Comparison of ENCODE assay signal across 13 mouse cellular contexts in the genomic region with DNA sequence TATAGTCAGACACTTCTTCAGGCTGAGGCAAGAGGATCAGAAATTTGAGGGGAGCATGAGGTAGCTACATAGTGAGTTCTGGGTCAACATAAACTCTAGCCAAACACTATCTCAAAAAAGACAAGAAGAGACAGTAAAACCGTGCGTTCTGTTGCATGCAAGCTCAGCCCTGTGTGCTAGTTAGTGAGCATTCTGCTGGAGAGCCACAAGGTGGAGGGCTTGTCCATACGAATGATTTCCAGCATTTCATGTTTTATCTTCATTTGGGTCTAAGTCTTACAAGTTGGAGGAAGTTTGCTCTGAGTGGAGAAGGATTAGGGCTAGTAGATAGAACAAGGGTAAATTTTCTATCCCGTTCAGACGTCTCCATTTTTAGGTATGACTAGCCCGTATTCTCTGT. TPM values are rescaled to one million over a fixed set of nuclear protein-coding genes. Genes with fewer than 3 reads are reported as not detected.
DNase-seq lines count a peak whose midpoint lies in the region; ATAC-seq and TF ChIP-seq lines count a peak whose summit lies in the region.
"Had no signal": no experiment of that assay in that cellular context is flagged by ENCODE, and none has a peak within 500 bp of the region (broad histone marks: within the 10 kb centered on the region; RNA-seq: fewer than 3 reads in every experiment).

No protein-coding gene starts in this region.

- no peak for ATAC-seq in intestine, postnatal 0 days
- no peak for ATAC-seq in intestine, embryonic 16.5 days
- ATAC-seq in midbrain, postnatal 0 days (ENCODE audit: low FRiP score), result 0 out of 2 replicates have a peak, but pooled peaks have one; percentile 20
- no peak for ATAC-seq in megakaryocyte, adult 5-6 weeks (ENCODE audit: poor library complexity, severe bottlenecking)

- no peak overlapping the region for H3K9ac ChIP-seq in intestine, postnatal 0 days (ENCODE audit: low read depth, low read length)
- no peak overlapping the region for H3K9ac ChIP-seq in intestine, embryonic 16.5 days (ENCODE audit: low read depth, low read length)
- H3K9ac ChIP-seq in midbrain, postnatal 0 days (replicated peaks; ENCODE audit: low read length, poor library complexity, severe bottlenecking), result no peak overlapping the region
- H3K9ac ChIP-seq: limb, embryonic 12.5 days; midbrain, embryonic 12.5 days had no signal

- no peak overlapping the region for H3K4me3 ChIP-seq in intestine, postnatal 0 days (ENCODE audit: low read depth, low read length)
- no peak overlapping the region for H3K4me3 ChIP-seq in intestine, embryonic 16.5 days (ENCODE audit: low read length)
- H3K4me3 ChIP-seq in bone marrow, adult 2 months (replicated peaks; ENCODE audit: control insufficient read depth, low read depth, low read length), result no peak overlapping the region
- no peak overlapping the region for H3K4me3 ChIP-seq in midbrain, postnatal 0 days (ENCODE audit: low read depth, low read length)
- H3K4me3 ChIP-seq: limb, embryonic 12.5 days; midbrain, embryonic 12.5 days had no signal

- no peak for TF ChIP-seq POLR2A in bone marrow, adult 2 months (IDR thresholded peaks at IDR 0.05; ENCODE audit: borderline replicate concordance, control insufficient read depth, low read depth, low read length)

- WGBS in intestine, postnatal 0 days, result 79% methylated on average over 6 of the region's 6 CpGs
- 79% methylated on average over 6 of the region's 6 CpGs for WGBS in intestine, embryonic 16.5 days
- WGBS in bone marrow, adult 2 months, result 74% methylated on average over 6 of the region's 6 CpGs
- WGBS in midbrain, postnatal 0 days, result 85% methylated on average over 6 of the region's 6 CpGs

- peak; percentile 65 for TF ChIP-seq CTCF in intestine, postnatal 0 days (IDR thresholded peaks at IDR 0.05; ENCODE audit: low read depth)
- TF ChIP-seq CTCF in bone marrow, adult 2 months (IDR thresholded peaks at IDR 0.05; ENCODE audit: control insufficient read depth, insufficient read depth, low read length), result 0 out of 2 replicates have a peak, but pooled peaks have one; percentile 9
- peak; percentile 83 for TF ChIP-seq CTCF in midbrain, postnatal 0 days (IDR thresholded peaks at IDR 0.05)

- H3K4me2 ChIP-seq in intestine, postnatal 0 days (replicated peaks; ENCODE audit: low read depth), result no peak overlapping the region
- no peak overlapping the region for H3K4me2 ChIP-seq in intestine, embryonic 16.5 days (ENCODE audit: low read depth, low read length)
- H3K4me2 ChIP-seq in midbrain, postnatal 0 days (ENCODE audit: low read depth, low read length, poor library complexity, severe bottlenecking), result no peak overlapping the region
- H3K4me2 ChIP-seq: limb, embryonic 12.5 days; midbrain, embryonic 12.5 days had no signal

- H3K9me3 ChIP-seq in intestine, postnatal 0 days (ENCODE audit: control insufficient read depth), result no peaks in the 10 kb centered on the region
- H3K9me3 ChIP-seq in intestine, embryonic 16.5 days (ENCODE audit: control insufficient read depth, low read length), result no peaks in the 10 kb centered on the region
- no peaks in the 10 kb centered on the region for H3K9me3 ChIP-seq in midbrain, postnatal 0 days (ENCODE audit: low read length)
- H3K9me3 ChIP-seq: limb, embryonic 12.5 days; midbrain, embryonic 12.5 days had no signal

- peaks cover 52% of the 10 kb centered on the region for H3K36me3 ChIP-seq in intestine, postnatal 0 days (ENCODE audit: control insufficient read depth, insufficient read depth)
- peaks cover 3% of the 10 kb centered on the region; the same call in 1 of the 2 replicates for H3K36me3 ChIP-seq in intestine, embryonic 16.5 days (ENCODE audit: control insufficient read depth, insufficient read depth, low read length)
- peaks cover 25% of the 10 kb centered on the region for H3K36me3 ChIP-seq in midbrain, postnatal 0 days (ENCODE audit: insufficient read depth, low read length)

- H3K27ac ChIP-seq in intestine, postnatal 0 days (ENCODE audit: low read depth, low read length), result no peak overlapping the region
- H3K27ac ChIP-seq in intestine, embryonic 16.5 days (ENCODE audit: low read length), result no peak overlapping the region
- H3K27ac ChIP-seq in bone marrow, adult 2 months (ENCODE audit: control insufficient read depth, insufficient read depth, low read depth, low read length, poor library complexity), result no peak overlapping the region
- H3K27ac ChIP-seq in midbrain, postnatal 0 days (ENCODE audit: low read depth, low read length), result no peak overlapping the region
- H3K27ac ChIP-seq: limb, embryonic 12.5 days; midbrain, embryonic 12.5 days had no signal

- no peaks in the 10 kb centered on the region for H3K27me3 ChIP-seq in intestine, postnatal 0 days (replicated peaks; ENCODE audit: control insufficient read depth, insufficient read depth, low read length)
- no peaks in the 10 kb centered on the region for H3K27me3 ChIP-seq in intestine, embryonic 16.5 days (replicated peaks; ENCODE audit: control insufficient read depth, insufficient read depth, low read length)
- H3K27me3 ChIP-seq in midbrain, postnatal 0 days (ENCODE audit: insufficient read depth, low read length), result no peaks in the 10 kb centered on the region
- H3K27me3 ChIP-seq: limb, embryonic 12.5 days; midbrain, embryonic 12.5 days had no signal

- peak; percentile 14 for DNase-seq in lung, postnatal 10 days
- DNase-seq in lung, adult 18-20 months, result no peak
- DNase-seq in midbrain, postnatal 0 days (ENCODE audit: low spot score), result peak; percentile 63
- no peak for DNase-seq in yolk sac, embryonic 10.5 days (ENCODE audit: low spot score)
- DNase-seq: cerebellum, postnatal 36 days; kidney, adult 8-10 months; thymus, postnatal 4 days had no signal

- no peaks in the 10 kb centered on the region for H3K4me1 ChIP-seq in intestine, postnatal 0 days (replicated peaks; ENCODE audit: control insufficient read depth, insufficient read depth, low read length)
- H3K4me1 ChIP-seq in intestine, embryonic 16.5 days (ENCODE audit: control insufficient read depth, insufficient read depth, low read length), result no peaks in the 10 kb centered on the region
- H3K4me1 ChIP-seq in bone marrow, adult 2 months (ENCODE audit: control insufficient read depth, insufficient read depth, low read length), result no peaks in the 10 kb centered on the region
- no peaks in the 10 kb centered on the region for H3K4me1 ChIP-seq in midbrain, postnatal 0 days (ENCODE audit: insufficient read depth, low read length)
- H3K4me1 ChIP-seq: limb, embryonic 12.5 days; midbrain, embryonic 12.5 days had no signal

RNA-seq across cellular contexts. Expression of a gene that starts 28.4 kb away (rescaled TPM):
- polyA plus RNA-seq in intestine, postnatal 0 days (2015; fragmentation: Nextera tagmentation; extraction: Ambion mirVana), result 13.5 and 16.1 TPM in 2 replicates
- 25.8 and 28.1 TPM in 2 replicates for polyA plus RNA-seq in intestine, embryonic 16.5 days (2015; fragmentation: Nextera tagmentation; extraction: Ambion mirVana)
- polyA plus RNA-seq in bone marrow, adult 2 months (2011; ENCODE audit: insufficient read depth, insufficient read length, low replicate concordance, missing spikeins), result 2.6 and 6.8 TPM in 2 replicates
- total RNA-seq in midbrain, postnatal 0 days (2014; rRNA removed), result 10.2 and 12.4 TPM in 2 replicates
- polyA plus RNA-seq in midbrain, postnatal 0 days (2015; fragmentation: Nextera tagmentation; extraction: Ambion mirVana), result 16.6 and 17.5 TPM in 2 replicates
- 12.8 and 14.7 TPM in 2 replicates for total RNA-seq in megakaryocyte, adult 5-6 weeks (2015)
- total RNA-seq in megakaryocyte, adult 5-6 weeks (2017), result 11.8 and 13.3 TPM in 2 replicates

RNA-seq across cellular contexts. Expression of a gene that starts 28.5 kb away (rescaled TPM):
- polyA plus RNA-seq in intestine, postnatal 0 days (2015; fragmentation: Nextera tagmentation; extraction: Ambion mirVana), result 2.2 and 3.4 TPM in 2 replicates
- polyA plus RNA-seq in intestine, embryonic 16.5 days (2015; fragmentation: Nextera tagmentation; extraction: Ambion mirVana), result 2.3 and 3.7 TPM in 2 replicates
- polyA plus RNA-seq in bone marrow, adult 2 months (2011; ENCODE audit: insufficient read depth, insufficient read length, low replicate concordance, missing spikeins), result not detected in 2 replicates
- 26.6 and 28.9 TPM in 2 replicates for total RNA-seq in midbrain, postnatal 0 days (2014; rRNA removed)
- 42.2 and 49.2 TPM in 2 replicates for polyA plus RNA-seq in midbrain, postnatal 0 days (2015; fragmentation: Nextera tagmentation; extraction: Ambion mirVana)
- total RNA-seq in megakaryocyte, adult 5-6 weeks (2015), result 0.73 TPM in 1 of 2 replicates, not detected in the other
- 0.04 TPM in 1 of 2 replicates, not detected in the other for total RNA-seq in megakaryocyte, adult 5-6 weeks (2017)

Comparison
In these comparisons a context has a peak if more than half of its experiments do, and no peak if none do; other contexts are left out.
1. DNase-seq: peak in lung, postnatal 10 days (single experiment) and midbrain, postnatal 0 days (single experiment); none in lung, adult 18-20 months (0 of 2) and yolk sac, embryonic 10.5 days (single experiment).
2. CTCF ChIP-seq: peak in every context shown above with its lines; median percentile 83 in midbrain, postnatal 0 days; 65 in intestine, postnatal 0 days; 9 in bone marrow, adult 2 months.